Mouse (Mus musculus) ES-CJ7 (cell line): Measurements from ENCODE around the gene BC037034.
A peak's percentile ranks its signal among the peaks of the same experiment; 100 is the strongest.

Experiments used
- DNase-seq: peaks from one replicate; pipeline ENCODE4 v3.0.0; 2011; ENCODE audit warnings: low read depth, low spot score

BC037034 gene

GRCm38 (mm10) chr5:138263260-138264206 lies at the start of gene BC037034:
TSS of gene BC037034 (minus strand) at chr5:138264033.
- peak; percentile 89 for DNase-seq

GRCm38 (mm10) chr5:138312795-138313194 lies 49.0 kb upstream of the BC037034 start:
- DNase-seq = no peak

DNA sequence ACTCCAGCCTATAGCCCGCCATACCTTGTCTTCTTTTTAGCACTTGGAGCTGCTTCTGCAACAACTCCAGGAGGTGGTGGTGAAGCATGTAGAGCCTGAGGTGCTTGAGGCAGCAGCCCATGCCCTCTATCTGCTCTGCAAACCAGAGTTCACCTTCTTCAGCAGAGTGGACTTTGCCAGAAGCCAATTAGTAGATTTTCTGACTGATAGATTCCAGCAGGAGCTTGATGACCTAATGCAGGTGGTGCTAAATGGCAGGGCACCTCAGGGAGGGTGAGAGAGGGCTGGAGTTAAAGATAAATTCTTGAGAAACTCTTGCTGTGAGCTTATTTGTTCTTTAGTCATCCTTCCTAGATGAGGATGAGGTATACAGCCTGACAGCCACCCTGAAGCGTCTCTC lies 35.8 kb upstream of the BC037034 start:
- DNase-seq = no peak

DNA sequence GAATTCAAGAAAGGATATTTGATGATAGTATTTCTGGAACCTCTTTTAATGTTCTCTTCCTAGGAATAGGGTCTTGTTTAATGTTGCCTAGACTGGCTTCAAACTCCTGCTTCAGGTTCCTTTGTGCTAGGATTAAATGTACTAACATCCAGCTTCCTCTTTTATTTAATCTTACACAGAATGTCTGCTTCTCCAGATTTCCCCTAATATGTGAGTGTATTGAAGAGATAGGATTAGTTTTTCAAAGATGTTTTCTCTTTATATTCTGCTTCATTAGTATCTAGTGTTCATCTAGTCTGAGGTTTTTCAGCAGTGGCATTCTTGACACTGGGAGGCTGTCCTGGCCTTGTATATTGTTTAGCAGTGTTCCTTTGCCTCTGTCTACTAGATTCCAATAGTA lies 30.3 kb upstream of the BC037034 start:
- no peak for DNase-seq

GRCm38 (mm10) chr5:138291638-138292037 lies 27.8 kb upstream of the BC037034 start:
- no peak for DNase-seq

GRCm38 (mm10) chr5:138287861-138288260 lies 24.0 kb upstream of the BC037034 start:
- DNase-seq = peak; percentile 77

DNA sequence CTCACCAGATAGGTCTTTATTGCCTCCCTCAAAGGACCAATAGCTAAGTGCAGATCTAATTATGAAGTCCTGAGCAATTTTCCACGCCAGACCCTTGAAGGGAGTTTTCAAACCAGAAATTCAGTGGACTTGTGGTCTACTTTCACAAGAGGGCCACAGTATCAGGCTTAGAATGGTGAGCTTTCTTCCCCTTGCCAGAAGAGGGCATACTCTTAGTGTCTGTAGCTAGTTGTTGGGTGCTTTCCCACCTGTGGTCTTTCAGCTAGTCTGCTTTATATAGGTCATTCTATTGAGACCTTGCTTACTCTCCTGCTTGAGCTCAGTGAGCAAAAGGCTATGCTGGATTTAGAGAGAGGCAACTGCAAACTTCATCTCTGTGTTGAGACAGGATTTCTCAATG lies 19.7 kb upstream of the BC037034 start:
- peak; percentile 60 for DNase-seq

GRCm38 (mm10) chr5:138281798-138282197 lies 18.0 kb upstream of the BC037034 start:
- DNase-seq = no peak

- peak; percentile 22 for DNase-seq
Observed at GRCm38 (mm10) chr5:138280829-138281228, 17.0 kb upstream of the BC037034 start.

DNA sequence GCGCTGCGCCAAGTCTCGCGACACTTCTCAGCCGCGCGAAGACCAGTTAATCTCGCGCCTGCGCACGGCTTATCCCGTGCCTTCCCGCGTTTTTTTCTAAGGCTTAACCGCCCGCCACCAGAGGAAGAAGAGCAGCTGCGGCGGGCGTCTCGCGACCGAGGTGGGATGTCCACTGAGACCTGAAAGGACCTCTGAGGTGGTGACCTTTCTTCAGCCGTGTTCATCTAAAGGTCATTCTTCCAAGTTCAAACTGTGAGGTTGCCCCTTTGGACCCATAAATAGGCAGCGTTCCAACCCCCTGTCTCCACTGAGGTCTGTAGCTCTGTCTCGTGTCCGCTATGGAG lies 16.6 kb upstream of the BC037034 start:
- no peak for DNase-seq

DNA sequence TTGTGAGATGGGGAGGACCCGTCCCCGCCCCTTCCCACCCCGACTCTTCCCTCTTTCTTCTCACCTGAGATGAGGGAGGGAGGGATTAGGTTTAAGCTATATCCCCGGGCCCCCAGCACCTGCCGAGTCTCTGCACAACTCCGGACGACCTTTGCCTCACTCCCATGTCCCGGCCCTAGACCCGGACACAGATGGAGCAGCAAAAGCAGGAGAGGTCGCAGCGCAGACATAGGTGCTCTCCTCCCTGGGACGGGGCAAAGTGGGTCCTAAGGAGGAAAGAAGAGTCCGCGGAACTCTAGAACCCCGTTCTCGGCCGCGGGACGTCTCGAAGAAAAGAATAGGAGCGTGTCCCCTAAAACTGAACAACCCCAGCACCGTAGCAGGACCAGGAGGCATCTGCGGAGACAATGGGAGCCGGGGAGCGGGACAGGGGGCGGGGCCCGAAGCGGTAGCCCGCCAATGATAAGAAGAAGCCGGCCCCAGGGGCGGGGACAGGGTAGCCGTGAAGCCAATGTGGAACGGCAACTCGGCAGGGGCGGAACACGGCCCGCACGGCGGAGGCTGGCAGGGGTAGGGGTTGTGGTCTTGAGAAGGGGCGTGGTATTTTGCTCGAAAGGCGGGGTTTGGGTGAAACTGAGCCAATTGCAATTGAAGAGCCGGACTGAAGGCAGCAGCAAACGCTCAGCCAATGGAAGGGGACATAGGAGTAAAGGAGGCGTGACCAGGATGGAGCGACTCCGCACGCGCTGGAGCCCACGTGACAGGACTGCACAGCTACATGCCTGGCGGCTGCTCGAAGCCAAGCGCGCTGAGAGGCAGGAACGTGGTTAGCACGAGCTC lies 16.0 kb upstream of the BC037034 start, which contains the start of the genes Gm43720, Gpc2 and Stag3:
Gm43720 (minus strand) TSS at position 374 of the 840 bp plus-strand sequence.
Gpc2 (minus strand) TSS at position 421 of the 840 bp plus-strand sequence.
Stag3 (plus strand) TSS at position 656 of the 840 bp plus-strand sequence.
- DNase-seq = peak; percentile 100

- no peak for DNase-seq
Observed at GRCm38 (mm10) chr5:138277994-138278393, 14.2 kb upstream of the BC037034 start.

DNA sequence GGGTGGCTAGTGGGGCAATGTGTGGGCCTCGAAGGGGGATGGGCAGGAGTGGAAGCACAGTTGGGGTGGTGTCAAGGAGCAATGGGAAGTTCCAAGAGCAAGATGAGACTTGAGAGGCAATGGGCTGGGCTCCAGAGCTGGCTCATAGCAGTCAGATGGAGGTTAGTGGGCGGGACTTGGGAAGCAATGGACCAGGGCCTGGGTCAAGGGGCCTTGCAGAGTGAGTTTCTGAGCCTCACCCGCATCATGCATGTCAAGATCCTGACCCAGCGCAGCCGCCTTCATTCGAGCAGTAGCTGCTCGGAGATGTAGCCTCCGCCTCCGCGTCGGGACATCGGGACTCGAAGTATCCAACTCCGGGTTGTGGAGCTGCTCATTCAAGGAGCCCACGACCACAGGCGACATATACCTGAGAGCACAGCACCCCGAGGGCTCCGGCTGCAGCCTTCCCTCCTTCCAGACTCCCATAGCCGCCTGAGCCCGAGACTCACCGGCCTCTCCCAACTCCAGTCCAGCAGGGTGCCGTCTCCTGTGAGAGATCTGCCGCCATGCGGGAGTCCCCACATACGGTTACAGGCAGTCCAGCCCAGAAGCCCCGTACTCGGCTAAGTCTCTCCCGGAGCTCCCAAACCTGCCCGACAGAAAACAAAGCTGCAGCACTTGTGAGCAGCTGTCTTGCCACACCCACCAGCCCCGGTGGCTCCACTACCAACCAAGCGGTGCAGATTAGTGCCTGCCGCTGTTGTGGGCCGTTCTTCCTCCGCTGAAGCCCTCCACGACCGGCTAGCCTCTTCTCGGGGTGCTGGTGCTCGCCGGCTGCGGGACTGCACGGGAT lies 11.6 kb upstream of the BC037034 start:
- peak; percentile 68 for DNase-seq

DNA sequence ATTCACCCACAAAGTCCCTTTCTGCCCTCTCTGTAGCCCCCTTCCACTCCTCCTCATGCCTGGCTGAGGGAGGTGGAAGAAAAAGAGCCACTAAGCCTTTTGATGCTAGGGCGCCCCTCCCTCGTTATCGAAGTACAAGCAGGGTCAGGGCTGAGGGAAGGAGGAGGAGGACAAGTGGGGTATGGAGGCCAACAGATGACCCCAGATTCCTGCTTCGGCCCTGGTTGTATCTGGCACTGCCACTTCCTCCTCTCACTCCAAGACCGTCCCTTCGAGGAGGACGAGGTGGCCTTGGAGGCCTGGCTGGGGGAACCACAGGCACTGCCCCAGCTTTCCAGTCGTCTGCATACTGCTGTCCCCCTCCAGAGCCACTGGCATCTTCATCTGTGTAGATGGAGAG lies 10.4 kb upstream of the BC037034 start:
- DNase-seq = no peak

GRCm38 (mm10) chr5:138272409-138272923 lies 8.6 kb upstream of the BC037034 start, which contains the start of gene Gal3st4:
TSS of gene Gal3st4 (minus strand) at chr5:138272840.
- DNase-seq = peak; percentile 41

- DNase-seq = no peak
Observed at GRCm38 (mm10) chr5:138271232-138271631, 7.4 kb upstream of the BC037034 start.

- DNase-seq = no peak
Observed at GRCm38 (mm10) chr5:138268980-138269379, 5.1 kb upstream of the BC037034 start.

DNA sequence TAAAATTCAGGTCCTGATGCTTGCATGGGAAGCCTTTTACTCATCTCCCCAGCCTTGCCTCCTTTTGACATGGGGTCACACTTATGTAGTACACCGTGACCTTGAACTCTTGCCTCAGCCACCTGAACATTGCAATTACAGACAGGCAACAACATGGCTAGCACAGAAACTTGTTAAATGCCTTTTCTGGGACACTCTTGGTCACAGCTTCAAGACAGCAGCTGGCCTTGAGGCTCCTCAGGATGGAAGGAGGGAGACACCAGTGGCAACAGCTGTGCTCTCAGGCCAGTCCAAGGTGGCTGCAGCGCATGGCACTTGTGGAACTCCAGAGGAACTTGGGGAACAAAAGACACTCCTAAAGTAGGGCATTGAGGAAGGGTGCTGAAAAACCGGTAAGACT lies 3.3 kb upstream of the BC037034 start:
- DNase-seq = no peak

DNA sequence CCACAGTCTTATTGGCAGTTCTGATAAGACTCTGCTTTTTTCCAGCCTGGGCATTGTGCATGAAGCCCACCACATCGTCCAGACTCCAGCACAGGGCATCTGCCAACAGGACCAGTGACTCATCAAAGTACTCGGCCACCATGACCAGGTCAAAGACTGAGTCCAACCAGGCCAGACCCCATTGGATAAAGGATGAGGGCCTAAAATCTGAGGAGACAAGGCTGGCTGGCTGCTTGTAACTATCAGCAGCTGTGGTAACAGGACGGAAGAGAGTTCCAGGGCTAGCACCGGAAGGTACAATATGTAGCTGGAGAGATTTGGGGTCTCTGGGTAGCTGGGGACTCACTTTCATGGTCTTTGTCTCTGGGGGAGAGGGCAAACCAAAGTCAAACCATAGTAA lies 1.9 kb upstream of the BC037034 start:
- DNase-seq = no peak

DNA sequence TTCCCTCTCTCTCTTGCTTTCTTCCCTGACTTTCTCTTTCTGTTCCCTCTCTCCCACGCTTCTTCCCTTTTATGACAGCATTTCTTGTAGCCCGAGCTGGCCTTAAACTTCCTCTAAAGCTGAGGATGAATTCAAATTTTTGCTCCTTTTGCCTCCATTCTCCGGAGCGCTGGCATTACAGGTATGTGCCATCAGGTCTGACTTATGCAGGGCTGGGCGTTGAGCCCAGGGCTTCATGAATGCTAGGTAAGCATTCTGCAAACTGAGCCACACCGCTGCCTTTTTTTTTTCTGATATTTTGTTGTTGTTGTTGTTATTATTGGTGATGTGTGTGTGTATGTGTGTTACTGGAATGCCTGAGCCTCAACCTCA lies 360 bp upstream of the BC037034 start:
- DNase-seq = no peak

- DNase-seq = no peak
Observed at GRCm38 (mm10) chr5:138262582-138263240, 1.1 kb downstream of the BC037034 start.
